Mouse (Mus musculus) hindbrain, embryonic 12.5 days (tissue): ENCODE measurements around the gene Bpifb1. TPM values are rescaled to one million over a fixed set of nuclear protein-coding genes. Genes with fewer than 3 reads are reported as not detected.
"Not testable (repeated sequence)": the region's sequence is repeated elsewhere in the genome, so short reads cannot be mapped to it uniquely, and the experiment has no call there.

ENCODE experiments used
- ATAC-seq: fragments of 200-750 bp; cut with Nextera tagmentation; 2 replicates; pipeline ENCODE4 v1.8.0; 2017; ENCODE audit warnings: moderate TSS enrichment; ENCODE audit not compliant: low FRiP score
- H3K27ac ChIP-seq: fragments of 300-500 bp; sonication (generic); 2 replicates; pipeline ENCODE4 v1.5.1; 2016; ENCODE audit warnings: mild to moderate bottlenecking
- H3K27me3 ChIP-seq: fragments of 300-500 bp; sonication (generic); 2 replicates; pipeline ENCODE4 v1.6.1; 2016; ENCODE audit warnings: mild to moderate bottlenecking
- H3K36me3 ChIP-seq: fragments of 300-500 bp; sonication (generic); 2 replicates; pipeline ENCODE4 v1.6.1; 2016; ENCODE audit warnings: mild to moderate bottlenecking
- H3K4me1 ChIP-seq: fragments of 300-500 bp; sonication (generic); 2 replicates; pipeline ENCODE4 v1.6.1; 2016
- H3K4me2 ChIP-seq: fragments of 300-500 bp; sonication (generic); replicated peaks from 2 replicates; pipeline ENCODE4 v1.6.1; 2016; ENCODE audit warnings: mild to moderate bottlenecking
- H3K4me3 ChIP-seq: fragments of 300-500 bp; sonication (generic); 2 replicates; pipeline ENCODE4 v1.5.1; 2016; ENCODE audit warnings: mild to moderate bottlenecking
- H3K9ac ChIP-seq: fragments of 300-500 bp; sonication (generic); 2 replicates; pipeline ENCODE4 v1.6.1; 2016; ENCODE audit warnings: mild to moderate bottlenecking, moderate library complexity
- H3K9me3 ChIP-seq: fragments of 300-500 bp; sonication (generic); replicated peaks from 2 replicates; pipeline ENCODE4 v1.6.1; 2016; ENCODE audit warnings: mild to moderate bottlenecking
- WGBS: fragments of 180-500 bp; shearing (Covaris S2); methylation state at CpG from one replicate; pipeline ENCODE4 v1.1.7; 2016; 5-methylcytosine and 5-hydroxymethylcytosine counted together
- polyA plus RNA-seq: library from polyadenylated mRNA; unstranded; fragments of >200 nt; fragmentation: Nextera tagmentation; extraction: Ambion mirVana; gene quantifications from 2 replicates; pipeline ENCODE4 v1.2.1, GENCODE M21; 2016

Gene Bpifb1
- polyA plus RNA-seq, 1 experiment from 2014 or later: not detected

DNA sequence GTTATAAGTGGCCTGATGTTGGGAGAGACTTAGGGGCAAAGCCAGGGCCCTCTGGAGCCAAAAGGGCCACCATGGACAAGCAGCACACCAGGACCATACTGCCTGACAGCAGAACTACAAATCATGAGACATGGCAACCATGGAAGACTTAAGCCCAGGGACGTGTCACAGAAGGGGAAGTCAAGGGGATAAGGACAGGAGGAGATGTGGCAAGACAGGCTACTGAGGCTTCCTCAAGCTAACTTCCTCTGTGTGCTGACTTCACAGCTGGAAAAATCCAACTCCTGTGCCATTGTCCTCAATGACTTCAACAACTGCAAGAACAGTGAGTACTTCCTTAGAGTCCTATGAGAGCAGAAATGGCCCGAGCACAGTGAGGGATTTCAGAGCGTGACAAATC is 73.8 kb downstream of the Bpifb1 start:
- not testable (repeated sequence) for H3K9me3 ChIP-seq, H3K4me3 ChIP-seq, H3K4me2 ChIP-seq, H3K27ac ChIP-seq, H3K36me3 ChIP-seq, H3K4me1 ChIP-seq, ATAC-seq, H3K9ac ChIP-seq, H3K27me3 ChIP-seq
- 92% methylated on average over 3 of the region's 3 CpGs for WGBS

Other genes starting within 250 kb of the Bpifb1 start
- gene Bpifa6, start 215.9 kb upstream of the Bpifb1 start, polyA plus RNA-seq: not detected in 2 replicates
- not detected in 2 replicates for gene Bpifa2, start 182.6 kb upstream of the Bpifb1 start, polyA plus RNA-seq
- gene Bpifa3, start 60.5 kb upstream of the Bpifb1 start, polyA plus RNA-seq: not detected in 2 replicates
- gene Bpifa1, start 47.9 kb upstream of the Bpifb1 start, polyA plus RNA-seq: not detected in 2 replicates
- gene Bpifa5, start 28.2 kb upstream of the Bpifb1 start, polyA plus RNA-seq: not detected in 2 replicates
- 0.30 and 0.36 TPM in 2 replicates for gene Bpifb5, start 32.9 kb downstream of the Bpifb1 start, polyA plus RNA-seq
- gene Bpifb9a, start 67.0 kb downstream of the Bpifb1 start, polyA plus RNA-seq: not detected in 2 replicates
- gene Bpifb9b, start 116.4 kb downstream of the Bpifb1 start, polyA plus RNA-seq: not detected in 2 replicates
- 13.7 and 16.3 TPM in 2 replicates for gene Cdk5rap1, start 182.2 kb downstream of the Bpifb1 start, polyA plus RNA-seq
- gene Snta1, start 217.3 kb downstream of the Bpifb1 start, polyA plus RNA-seq: 8.9 and 9.7 TPM in 2 replicates
- gene Cbfa2t2, start 245.7 kb downstream of the Bpifb1 start, polyA plus RNA-seq: 68.0 and 77.3 TPM in 2 replicates